Mouse (Mus musculus) hindbrain, embryonic 11.5 days (tissue): Measurements from ENCODE around the gene Dcp1a. TPM values are rescaled to one million over a fixed set of nuclear protein-coding genes. Genes with fewer than 3 reads are reported as not detected.
"Not testable (repeated sequence)": the region's sequence is repeated elsewhere in the genome, so short reads cannot be mapped to it uniquely, and the experiment has no call there.

Source experiments
- ATAC-seq: fragments of 200-750 bp; cut with Nextera tagmentation; 2 replicates; pipeline ENCODE4 v1.8.0; 2017; ENCODE audit warnings: mild to moderate bottlenecking, moderate TSS enrichment, moderate library complexity; ENCODE audit not compliant: low FRiP score
- DNase-seq: peaks from one replicate; pipeline ENCODE4 v3.0.0-alpha.2; 2015; ENCODE audit warnings: low spot score
- H3K27ac ChIP-seq: fragments of 300-500 bp; sonication (generic); 2 replicates; pipeline ENCODE4 v1.5.1; 2014; ENCODE audit warnings: mild to moderate bottlenecking, low read depth, low read length
- H3K27me3 ChIP-seq: fragments of 300-500 bp; sonication (generic); 2 replicates; pipeline ENCODE4 v1.6.1; 2014; ENCODE audit warnings: mild to moderate bottlenecking, low read length, moderate library complexity, mixed read lengths; ENCODE audit not compliant: control insufficient read depth, insufficient read depth
- H3K36me3 ChIP-seq: fragments of 300-500 bp; sonication (generic); 2 replicates; pipeline ENCODE4 v1.6.1; 2014; ENCODE audit warnings: mild to moderate bottlenecking, low read length, moderate library complexity, mixed read lengths; ENCODE audit not compliant: control insufficient read depth, insufficient read depth
- H3K4me1 ChIP-seq: fragments of 300-500 bp; sonication (generic); replicated peaks from 2 replicates; pipeline ENCODE4 v1.6.1; 2014; ENCODE audit warnings: low read length, mixed read lengths; ENCODE audit not compliant: control insufficient read depth, insufficient read depth
- H3K4me2 ChIP-seq: fragments of 300-500 bp; sonication (generic); replicated peaks from 2 replicates; pipeline ENCODE4 v1.6.1; 2014; ENCODE audit warnings: mild to moderate bottlenecking, low read depth, low read length
- H3K4me3 ChIP-seq: fragments of 300-500 bp; sonication (generic); 2 replicates; pipeline ENCODE4 v1.5.1; 2014; ENCODE audit warnings: low read depth, low read length
- H3K9ac ChIP-seq: fragments of 300-500 bp; sonication (generic); 2 replicates; pipeline ENCODE4 v1.6.1; 2014; ENCODE audit warnings: low read depth, low read length
- H3K9me3 ChIP-seq: fragments of 300-500 bp; sonication (generic); 2 replicates; pipeline ENCODE4 v1.6.1; 2016; ENCODE audit warnings: low read length; ENCODE audit not compliant: control insufficient read depth
- WGBS: fragments of 180-500 bp; shearing (Covaris S2); extraction: QIAGEN DNeasy Blood & Tissue Kit; methylation state at CpG from one replicate; pipeline ENCODE4 v1.1.7; 2014; 5-methylcytosine and 5-hydroxymethylcytosine counted together
- polyA plus RNA-seq: library from polyadenylated mRNA; unstranded; fragments of >200 nt; fragmentation: Nextera tagmentation; extraction: Ambion mirVana; gene quantifications from 2 replicates; pipeline ENCODE4 v1.2.1, GENCODE M21; 2014

Dcp1a gene
- polyA plus RNA-seq, 1 experiment from 2014 or later: 27.4 TPM

DNA sequence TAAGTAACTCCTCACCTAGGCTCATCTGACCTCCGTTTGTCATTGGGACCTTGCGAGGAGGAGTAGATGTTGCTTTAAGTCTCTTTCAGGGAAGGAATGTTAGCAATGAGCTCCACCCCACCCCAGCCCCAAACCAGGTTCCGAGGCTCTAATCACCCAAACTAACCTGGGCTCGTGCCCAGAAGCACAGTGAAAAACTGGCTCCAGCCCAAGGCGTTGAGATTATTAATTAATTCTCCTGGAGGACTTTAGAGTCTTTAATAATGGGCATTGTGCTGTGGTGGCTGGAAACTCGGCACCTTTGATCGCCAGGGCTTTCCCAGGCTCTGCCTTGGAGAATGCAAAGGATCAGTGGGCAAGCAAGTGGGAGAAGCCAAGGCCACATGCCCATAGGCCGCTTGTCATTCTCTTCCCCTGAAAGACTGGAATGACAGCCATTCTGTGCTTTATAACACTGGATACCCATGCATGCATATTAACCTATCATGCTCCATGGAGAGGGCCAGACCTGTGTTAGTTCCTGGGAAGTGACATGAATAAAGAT is 51.5 kb downstream of the Dcp1a start:
- H3K4me3 ChIP-seq: no peak overlapping the region
- no peak overlapping the region for H3K27ac ChIP-seq
- ATAC-seq: no peak
- no peaks in the 10 kb centered on the region for H3K36me3 ChIP-seq
- DNase-seq: no peak
- H3K9me3 ChIP-seq: no peaks in the 10 kb centered on the region
- no peaks in the 10 kb centered on the region for H3K4me1 ChIP-seq
- 71% methylated on average over 8 of the region's 8 CpGs for WGBS
- H3K27me3 ChIP-seq: no peaks in the 10 kb centered on the region
- no peak overlapping the region for H3K9ac ChIP-seq
- no peak overlapping the region for H3K4me2 ChIP-seq

- 83% methylated on average over 5 of the region's 5 CpGs for WGBS
- H3K9ac ChIP-seq: no peak overlapping the region
- DNase-seq: no peak
These were observed 52.1 kb downstream of the Dcp1a start for GRCm38 (mm10) chr14:30531431-30531830.

GRCm38 (mm10) chr14:30531896-30532295 is 52.6 kb downstream of the Dcp1a start:
- no peaks in the 10 kb centered on the region for H3K36me3 ChIP-seq
- no peak overlapping the region for H3K4me3 ChIP-seq
- no peak for ATAC-seq
- no peak overlapping the region for H3K27ac ChIP-seq
- H3K4me1 ChIP-seq: no peaks in the 10 kb centered on the region
- no peak for DNase-seq
- H3K9me3 ChIP-seq: no peaks in the 10 kb centered on the region
- 92% methylated on average over 6 of the region's 6 CpGs for WGBS
- H3K9ac ChIP-seq: no peak overlapping the region
- no peak overlapping the region for H3K4me2 ChIP-seq
- no peaks in the 10 kb centered on the region for H3K27me3 ChIP-seq

More at GRCm38 (mm10) chr14:30531431-30531830, 52.1 kb downstream of the Dcp1a start:
- Histone ChIP-seq H3K27ac (no peak overlapping the region), H3K4me3 (no peak overlapping the region), H3K27me3 (no peaks in the 10 kb centered on the region), H3K4me2 (no peak overlapping the region), H3K9me3 (no peaks in the 10 kb centered on the region), H3K4me1 (no peaks in the 10 kb centered on the region), H3K36me3 (no peaks in the 10 kb centered on the region)
- ATAC-seq: no peak

DNA sequence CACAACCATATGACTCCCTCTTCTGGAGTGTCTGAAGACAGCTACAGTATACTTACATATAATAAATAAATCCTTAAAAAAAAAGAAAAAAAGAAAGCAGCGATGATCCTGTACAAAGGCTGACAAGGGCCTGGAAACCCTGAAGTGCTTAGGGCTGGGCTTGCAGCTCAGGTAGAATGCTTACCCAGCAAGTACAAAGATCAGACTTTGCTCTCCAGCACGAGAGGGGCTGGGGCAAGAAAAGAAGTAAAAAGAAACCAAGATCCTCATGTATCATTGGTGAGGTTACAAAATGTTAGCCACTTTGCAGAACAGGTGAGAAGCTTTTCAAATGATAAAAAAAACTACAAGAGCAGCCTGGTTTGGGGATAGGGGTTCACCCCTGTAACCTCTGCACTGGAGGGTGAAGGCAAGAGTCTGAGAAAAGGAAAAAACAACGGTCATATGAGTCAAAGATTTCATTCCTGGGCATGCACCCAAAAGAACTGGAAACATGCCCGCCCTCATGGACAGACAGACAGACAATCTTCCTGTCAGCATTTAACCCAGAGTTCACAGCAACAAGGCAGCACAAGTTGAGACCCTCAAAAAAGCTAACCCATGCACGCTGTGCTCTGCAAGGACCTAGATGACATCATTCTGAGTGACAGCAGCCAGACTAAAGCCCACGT is 54.6 kb downstream of the Dcp1a start:
- H3K9me3 ChIP-seq: no peaks in the 10 kb centered on the region
- no peak for DNase-seq
- H3K27ac ChIP-seq: no peak overlapping the region
- no peaks in the 10 kb centered on the region for H3K36me3 ChIP-seq
- 88% methylated on average over 6 of the region's 6 CpGs for WGBS
- no peak overlapping the region for H3K9ac ChIP-seq
- no peak overlapping the region for H3K4me3 ChIP-seq
- H3K27me3 ChIP-seq: no peaks in the 10 kb centered on the region
- H3K4me1 ChIP-seq: no peaks in the 10 kb centered on the region
- ATAC-seq: no peak
- no peak overlapping the region for H3K4me2 ChIP-seq

- no peaks in the 10 kb centered on the region for H3K9me3 ChIP-seq
- ATAC-seq (no peak), DNase-seq (no peak)
- no peaks in the 10 kb centered on the region for H3K4me1 ChIP-seq
- H3K27me3 ChIP-seq: no peaks in the 10 kb centered on the region
- no peak overlapping the region for H3K27ac ChIP-seq
- H3K9ac ChIP-seq: no peak overlapping the region
- 74% methylated on average over 10 of the region's 10 CpGs for WGBS
- no peak overlapping the region for H3K4me3 ChIP-seq
- no peak overlapping the region for H3K4me2 ChIP-seq
- H3K36me3 ChIP-seq: no peaks in the 10 kb centered on the region
These were observed 62.2 kb downstream of the Dcp1a start for GRCm38 (mm10) chr14:30541541-30541940.

DNA sequence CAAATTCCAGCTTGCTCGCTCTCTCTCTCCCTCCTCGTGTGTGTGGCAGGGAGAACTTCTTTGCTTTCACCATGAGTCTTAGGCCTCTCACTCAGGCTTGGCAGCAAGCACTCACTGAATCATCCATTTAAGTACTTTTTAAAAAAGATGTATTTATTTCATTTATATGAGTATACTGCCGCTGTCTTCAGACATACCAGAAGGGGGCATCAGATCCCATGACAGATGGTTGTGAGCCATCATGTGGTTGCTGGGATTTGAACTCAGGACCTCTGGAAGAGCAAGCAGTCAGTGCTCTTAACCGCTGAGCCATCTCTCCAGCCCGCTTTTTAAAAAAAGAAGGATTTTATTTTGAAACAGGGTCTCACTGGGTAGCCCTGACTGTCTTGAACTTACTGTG is 64.0 kb downstream of the Dcp1a start:
- WGBS: 87% methylated on average over 5 of the region's 5 CpGs

DNA sequence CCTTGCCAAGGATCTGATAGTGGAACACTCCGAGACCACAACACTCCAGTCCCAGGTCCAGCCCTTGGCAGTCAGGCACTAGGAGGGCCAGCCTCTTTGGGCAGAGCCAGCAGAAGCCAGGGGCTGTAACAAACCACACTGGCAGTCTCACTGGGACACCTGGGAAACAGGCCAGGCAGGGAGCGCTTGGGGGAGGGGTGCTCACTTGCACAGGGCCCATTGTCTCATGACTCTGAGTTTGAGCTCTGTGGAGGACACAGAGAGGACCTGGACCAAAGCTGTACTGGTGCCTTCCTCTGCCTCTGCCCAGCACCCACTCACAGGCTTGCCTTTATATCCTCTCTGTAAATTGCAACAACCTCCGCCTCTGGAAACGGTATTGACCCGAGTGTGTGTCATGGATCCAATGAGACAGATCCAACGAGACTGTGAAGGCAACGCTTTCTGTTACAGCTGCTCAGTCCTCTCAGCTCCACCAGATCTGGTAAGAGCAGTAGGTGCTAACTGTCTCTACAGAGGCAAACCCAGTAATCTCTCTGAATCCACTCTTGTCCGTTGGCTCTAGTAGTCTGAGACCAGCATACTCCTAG is 68.9 kb downstream of the Dcp1a start, which contains the start of gene Tkt:
Gene Tkt, plus strand, starts transcription at position 229 of the 590 bp plus-strand sequence.
- ATAC-seq (peak; percentile 29; the same call in 1 of the 2 replicates), DNase-seq (peak; percentile 46)
- peak within 1 kb of the TSS; percentile 91 for H3K9ac ChIP-seq
- H3K27ac ChIP-seq: peak within 1 kb of the TSS; percentile 82
- H3K4me2 ChIP-seq: peak within 1 kb of the TSS; percentile 72
- H3K9me3 ChIP-seq: no peaks in the 10 kb centered on the region
- 0 out of 2 replicates have a peak, but pooled peaks cover 9% of the 10 kb centered on the region for H3K4me1 ChIP-seq
- H3K36me3 ChIP-seq: no peaks in the 10 kb centered on the region
- H3K4me3 ChIP-seq: peak within 1 kb of the TSS; percentile 68
- WGBS: 26% methylated on average over 8 of the region's 8 CpGs
- H3K27me3 ChIP-seq: no peaks in the 10 kb centered on the region

More for the DNA sequence above, 64.0 kb downstream of the Dcp1a start:
- not testable (repeated sequence) for ATAC-seq, H3K4me2 ChIP-seq, H3K4me3 ChIP-seq, H3K36me3 ChIP-seq, H3K4me1 ChIP-seq, H3K27ac ChIP-seq, H3K9me3 ChIP-seq, H3K27me3 ChIP-seq, H3K9ac ChIP-seq, DNase-seq

- Histone ChIP-seq H3K36me3 (no peaks in the 10 kb centered on the region), H3K4me1 (0 out of 2 replicates have a peak, but pooled peaks cover 9% of the 10 kb centered on the region), H3K9me3 (no peaks in the 10 kb centered on the region), H3K9ac (peak overlapping the region; percentile 91), H3K27ac (peak overlapping the region; percentile 82), H3K27me3 (no peaks in the 10 kb centered on the region), H3K4me2 (peak overlapping the region; percentile 72), H3K4me3 (peak overlapping the region; percentile 68)
- WGBS: 0% methylated on average over 66 of the region's 69 CpGs
- DNase-seq (peak; percentile 99), ATAC-seq (peak; percentile 96)
These were observed 69.8 kb downstream of the Dcp1a start for GRCm38 (mm10) chr14:30548965-30549776.
